Mouse (Mus musculus): Measurements from ENCODE around the gene Rbm4b. TPM values are rescaled to one million over a fixed set of nuclear protein-coding genes. Genes with fewer than 3 reads are reported as not detected.
A peak's percentile ranks its signal among the peaks of the same experiment; 100 is the strongest.

The Rbm4b gene
- 17.6 and 18.3 TPM in 2 replicates for polyA plus RNA-seq (2015; fragmentation: Nextera tagmentation; extraction: Ambion mirVana)

DNA sequence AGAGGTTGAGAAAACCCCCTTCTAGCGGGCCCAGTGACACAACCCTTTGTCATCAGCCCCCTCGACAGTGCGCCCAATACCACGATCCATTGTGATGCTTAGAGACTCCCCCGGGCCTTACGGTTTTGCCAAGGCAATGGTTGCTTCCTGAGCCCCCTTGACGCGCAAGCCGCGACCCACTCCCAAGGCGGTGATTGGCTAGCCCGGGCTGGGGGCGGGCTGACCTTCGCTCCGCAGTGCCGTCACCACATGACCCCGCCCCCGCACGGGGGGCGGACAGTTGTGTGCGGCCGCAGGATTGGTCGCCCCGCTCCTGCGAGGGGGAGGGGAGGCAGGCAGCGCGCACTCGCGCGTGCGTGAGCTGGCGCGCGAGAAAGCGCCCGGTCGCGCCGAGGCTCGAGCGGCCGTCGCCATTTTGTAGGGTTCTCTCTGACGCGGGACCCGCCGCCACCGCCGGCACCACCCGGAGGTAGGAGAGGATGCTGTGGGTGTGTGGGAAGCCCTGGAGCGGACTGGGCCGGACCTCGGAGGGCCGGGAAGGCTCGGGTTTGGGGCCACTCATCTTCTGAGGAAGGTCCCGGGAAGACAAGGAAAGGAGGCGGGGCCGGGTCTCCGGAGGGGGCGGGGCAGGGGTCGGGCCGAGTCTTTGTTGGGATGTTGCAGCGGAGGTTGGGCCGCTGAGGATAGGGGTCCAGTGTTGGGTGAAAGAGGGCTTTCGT, at the start of gene Rbm4b:
Rbm4b (plus strand) TSS at position 305 of the 719 bp plus-strand sequence.
- Histone ChIP-seq H3K9ac (ENCODE audit: low read depth, low read length) (peak within 1 kb of the TSS; percentile 77), H3K9me3 (replicated peaks; ENCODE audit: control insufficient read depth, low read length) (no peaks in the 10 kb centered on the region), H3K4me3 (ENCODE audit: low read depth, low read length) (peak within 1 kb of the TSS; percentile 78), H3K36me3 (ENCODE audit: control insufficient read depth, insufficient read depth) (peaks cover 2% of the 10 kb centered on the region; the same call in 1 of the 2 replicates), H3K27ac (ENCODE audit: low read length) (peak within 1 kb of the TSS; percentile 89), H3K4me2 (ENCODE audit: low read depth, low read length) (peak within 1 kb of the TSS; percentile 91), H3K27me3 (ENCODE audit: control insufficient read depth, insufficient read depth, low read depth, low read length) (no peaks in the 10 kb centered on the region), H3K4me1 (ENCODE audit: control insufficient read depth, low read depth, low read length) (peaks cover 19% of the 10 kb centered on the region)
- ATAC-seq (ENCODE audit: low read depth) = peak; percentile 97
- WGBS (ENCODE audit: insufficient replicate concordance) = under 1% methylated on average over 65 of the region's 65 CpGs

DNA sequence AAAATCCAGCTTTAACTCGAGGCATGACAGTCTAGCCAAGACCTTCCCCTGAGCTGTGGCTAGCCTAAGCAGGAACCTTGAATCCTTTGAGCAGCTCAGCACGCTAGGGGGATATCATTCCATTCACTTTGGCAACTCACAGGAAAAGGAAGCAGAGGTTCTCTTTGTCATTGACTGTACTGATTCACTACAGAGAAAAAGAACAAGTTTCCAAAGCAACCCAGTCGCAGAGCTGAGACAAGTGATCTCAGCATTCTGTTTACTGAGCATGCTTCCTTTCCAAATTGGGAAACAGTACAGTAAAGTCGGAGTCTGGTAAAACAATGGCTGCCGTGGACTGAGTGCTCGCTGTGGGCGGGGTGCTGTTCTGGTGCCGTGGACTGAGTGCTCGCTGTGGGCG, 47.5 kb upstream of the Rbm4b start:
- Histone ChIP-seq H3K27me3 (ENCODE audit: control insufficient read depth, insufficient read depth, low read depth, low read length) (peaks cover 38% of the 10 kb centered on the region), H3K27ac (ENCODE audit: low read length) (no peak overlapping the region), H3K4me1 (ENCODE audit: control insufficient read depth, low read depth, low read length) (no peaks in the 10 kb centered on the region), H3K9me3 (replicated peaks; ENCODE audit: control insufficient read depth, low read length) (no peaks in the 10 kb centered on the region), H3K9ac (ENCODE audit: low read depth, low read length) (no peak overlapping the region), H3K36me3 (ENCODE audit: control insufficient read depth, insufficient read depth) (no peaks in the 10 kb centered on the region), H3K4me2 (ENCODE audit: low read depth, low read length) (no peak overlapping the region), H3K4me3 (ENCODE audit: low read depth, low read length) (no peak overlapping the region)
- 45% methylated on average over 10 of the region's 10 CpGs for WGBS (ENCODE audit: insufficient replicate concordance)
- ATAC-seq (ENCODE audit: low read depth) = no peak

DNA sequence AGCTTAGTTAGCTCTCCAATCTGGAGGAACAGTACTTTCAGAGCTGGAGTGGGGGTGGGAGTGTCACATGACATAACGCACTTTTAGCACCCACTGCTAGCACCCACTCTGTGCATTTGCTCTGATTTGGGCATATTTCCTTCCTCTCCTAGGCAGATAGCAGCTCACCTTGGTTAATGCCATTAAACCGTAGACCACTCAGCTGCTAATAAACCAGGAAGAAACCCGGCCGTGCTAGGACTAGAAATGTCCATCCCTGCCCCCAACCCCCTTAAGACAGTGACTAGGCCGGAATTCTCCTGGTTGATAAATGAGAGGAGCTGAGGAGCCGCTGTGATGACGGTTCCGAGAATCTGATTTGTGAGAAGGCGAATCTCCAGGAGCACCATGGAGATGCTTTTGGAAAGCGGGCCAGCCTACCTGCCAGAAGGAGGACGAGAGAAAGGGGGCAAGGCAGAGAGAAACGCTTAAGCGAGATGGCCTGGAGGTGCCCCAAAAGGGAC, 45.1 kb upstream of the Rbm4b start, which contains the start of gene Sptbn2:
Sptbn2 (plus strand) TSS at position 70 of the 503 bp plus-strand sequence.
- H3K4me1 ChIP-seq (ENCODE audit: control insufficient read depth, low read depth, low read length) = no peaks in the 10 kb centered on the region
- peaks cover 44% of the 10 kb centered on the region for H3K27me3 ChIP-seq (ENCODE audit: control insufficient read depth, insufficient read depth, low read depth, low read length)
- H3K4me3 ChIP-seq (ENCODE audit: low read depth, low read length) = peak within 1 kb of the TSS; percentile 37
- 17% methylated on average over 13 of the region's 13 CpGs for WGBS (ENCODE audit: insufficient replicate concordance)
- peak within 1 kb of the TSS; percentile 55; the same call in 1 of the 2 replicates for H3K4me2 ChIP-seq (ENCODE audit: low read depth, low read length)
- no peak for ATAC-seq (ENCODE audit: low read depth)
- H3K9ac ChIP-seq (ENCODE audit: low read depth, low read length) = no peak within 1 kb of the TSS
- no peaks in the 10 kb centered on the region for H3K9me3 ChIP-seq (replicated peaks; ENCODE audit: control insufficient read depth, low read length)
- H3K27ac ChIP-seq (ENCODE audit: low read length) = no peak within 1 kb of the TSS
- H3K36me3 ChIP-seq (ENCODE audit: control insufficient read depth, insufficient read depth) = no peaks in the 10 kb centered on the region

DNA sequence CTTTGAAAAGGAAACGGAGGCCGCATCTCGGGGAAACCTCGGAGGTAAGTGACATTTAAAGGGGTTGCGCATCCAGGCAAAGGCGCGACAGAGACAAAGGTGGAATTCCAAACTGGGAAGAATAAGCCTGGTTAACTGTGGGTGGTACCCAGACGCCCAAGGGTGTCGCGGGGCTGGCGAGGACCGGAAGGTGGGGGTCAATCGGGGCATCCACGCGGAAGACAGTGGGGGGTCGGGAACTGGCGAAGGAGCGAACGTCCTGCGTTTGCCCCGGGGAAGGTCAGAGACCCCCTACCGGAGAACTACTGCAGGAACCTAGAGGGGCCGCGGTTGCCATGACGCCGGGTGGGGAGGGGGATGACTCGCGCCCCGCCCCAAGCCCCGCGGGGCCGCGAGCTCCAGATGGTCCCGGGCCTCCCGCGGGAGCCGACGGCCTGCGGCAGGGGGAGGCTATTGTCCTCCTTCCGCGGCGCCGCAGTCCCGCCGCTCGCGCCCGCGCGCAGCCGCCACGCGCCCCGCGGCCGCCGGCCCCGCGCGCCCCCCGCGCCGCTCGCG, 44.6 kb upstream of the Rbm4b start:
- no peak for ATAC-seq (ENCODE audit: low read depth)
- H3K9me3 ChIP-seq (replicated peaks; ENCODE audit: control insufficient read depth, low read length) = no peaks in the 10 kb centered on the region
- no peaks in the 10 kb centered on the region for H3K36me3 ChIP-seq (ENCODE audit: control insufficient read depth, insufficient read depth)
- H3K27ac ChIP-seq (ENCODE audit: low read length) = no peak overlapping the region
- WGBS (ENCODE audit: insufficient replicate concordance) = 3% methylated on average over 38 of the region's 65 CpGs
- no peak overlapping the region for H3K9ac ChIP-seq (ENCODE audit: low read depth, low read length)
- H3K4me3 ChIP-seq (ENCODE audit: low read depth, low read length) = peak overlapping the region; percentile 37
- H3K27me3 ChIP-seq (ENCODE audit: control insufficient read depth, insufficient read depth, low read depth, low read length) = peaks cover 44% of the 10 kb centered on the region
- peak overlapping the region; percentile 55; the same call in 1 of the 2 replicates for H3K4me2 ChIP-seq (ENCODE audit: low read depth, low read length)
- H3K4me1 ChIP-seq (ENCODE audit: control insufficient read depth, low read depth, low read length) = no peaks in the 10 kb centered on the region

DNA sequence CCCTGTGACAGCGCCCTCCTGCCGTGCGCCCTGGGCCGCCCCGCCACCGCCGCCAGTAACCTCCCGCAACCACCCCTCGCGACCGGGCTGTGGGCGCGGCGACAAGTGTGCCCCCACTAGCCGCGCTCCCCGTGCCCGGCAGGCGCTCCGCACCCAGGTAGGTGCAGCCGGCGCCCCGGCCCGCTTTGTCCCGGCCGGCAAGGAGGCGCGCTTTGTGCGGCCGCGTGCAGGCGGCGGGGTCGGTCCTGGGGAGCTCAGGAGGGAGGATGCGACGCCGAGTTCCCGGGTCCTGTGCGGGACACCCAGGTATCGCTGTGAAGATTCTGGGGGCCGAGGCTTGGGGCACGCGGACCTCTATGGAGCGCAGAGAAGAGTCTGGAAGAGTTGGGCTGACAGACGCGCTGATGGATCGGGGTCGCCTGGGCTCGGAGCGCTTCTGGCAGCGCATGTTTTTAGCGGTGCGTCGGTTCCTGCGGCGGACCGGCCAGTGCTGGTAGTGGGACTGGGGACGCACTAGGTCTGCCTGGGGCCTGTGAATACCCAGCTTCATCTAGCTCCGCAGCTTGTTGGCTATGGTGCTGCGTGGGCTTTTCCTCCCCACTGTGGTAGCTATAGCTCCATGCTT, 44.0 kb upstream of the Rbm4b start:
- peaks cover 44% of the 10 kb centered on the region for H3K27me3 ChIP-seq (ENCODE audit: control insufficient read depth, insufficient read depth, low read depth, low read length)
- peak overlapping the region; percentile 37 for H3K4me3 ChIP-seq (ENCODE audit: low read depth, low read length)
- no peak for ATAC-seq (ENCODE audit: low read depth)
- H3K27ac ChIP-seq (ENCODE audit: low read length) = no peak overlapping the region
- WGBS (ENCODE audit: insufficient replicate concordance) = 2% methylated on average over 55 of the region's 60 CpGs
- H3K9me3 ChIP-seq (replicated peaks; ENCODE audit: control insufficient read depth, low read length) = no peaks in the 10 kb centered on the region
- no peaks in the 10 kb centered on the region for H3K4me1 ChIP-seq (ENCODE audit: control insufficient read depth, low read depth, low read length)
- no peaks in the 10 kb centered on the region for H3K36me3 ChIP-seq (ENCODE audit: control insufficient read depth, insufficient read depth)
- H3K9ac ChIP-seq (ENCODE audit: low read depth, low read length) = no peak overlapping the region
- peak overlapping the region; percentile 55 for H3K4me2 ChIP-seq (ENCODE audit: low read depth, low read length)

DNA sequence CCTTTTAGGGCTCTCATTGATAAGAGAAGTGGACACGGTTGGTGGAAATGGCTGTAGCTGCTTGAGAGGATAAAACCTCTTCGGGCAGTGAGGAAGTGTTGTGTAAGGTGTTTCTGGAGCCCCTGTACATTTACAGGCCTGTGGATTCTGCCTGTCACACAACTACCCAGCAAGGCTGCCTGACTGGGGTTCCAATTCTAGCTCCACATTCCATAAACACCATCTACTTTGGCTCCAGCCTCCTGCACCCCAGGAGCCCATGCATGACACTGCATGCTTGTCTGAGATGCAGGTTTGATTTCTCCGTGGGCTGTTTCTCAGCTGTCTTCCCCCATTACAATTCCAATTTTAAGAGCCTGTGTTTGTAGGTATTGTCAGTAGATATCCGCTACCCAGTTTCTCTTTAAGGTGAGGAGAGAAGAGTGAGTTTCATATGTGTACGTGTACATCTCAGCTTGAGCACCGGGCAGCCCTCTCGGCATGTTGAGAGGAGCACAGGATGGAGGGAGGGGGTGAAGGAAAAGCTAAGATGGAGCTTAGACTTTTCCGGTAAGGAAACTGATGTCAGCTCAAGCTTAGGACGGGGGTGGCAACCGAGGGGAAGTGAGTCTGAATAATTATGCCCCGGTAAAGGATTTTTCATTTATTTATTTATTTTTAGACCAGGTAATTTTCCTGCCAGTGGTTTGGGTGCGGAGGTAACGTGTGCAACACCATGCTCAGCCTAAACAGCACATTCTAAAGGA, 43.3 kb upstream of the Rbm4b start:
- 25% methylated on average over 13 of the region's 13 CpGs for WGBS (ENCODE audit: insufficient replicate concordance)
- Histone ChIP-seq H3K4me1 (ENCODE audit: control insufficient read depth, low read depth, low read length) (no peaks in the 10 kb centered on the region), H3K4me3 (ENCODE audit: low read depth, low read length) (no peak overlapping the region), H3K4me2 (ENCODE audit: low read depth, low read length) (no peak overlapping the region), H3K27ac (ENCODE audit: low read length) (no peak overlapping the region), H3K9ac (ENCODE audit: low read depth, low read length) (no peak overlapping the region), H3K27me3 (ENCODE audit: control insufficient read depth, insufficient read depth, low read depth, low read length) (peaks cover 44% of the 10 kb centered on the region), H3K36me3 (ENCODE audit: control insufficient read depth, insufficient read depth) (no peaks in the 10 kb centered on the region), H3K9me3 (replicated peaks; ENCODE audit: control insufficient read depth, low read length) (no peaks in the 10 kb centered on the region)
- ATAC-seq (ENCODE audit: low read depth) = no peak

DNA sequence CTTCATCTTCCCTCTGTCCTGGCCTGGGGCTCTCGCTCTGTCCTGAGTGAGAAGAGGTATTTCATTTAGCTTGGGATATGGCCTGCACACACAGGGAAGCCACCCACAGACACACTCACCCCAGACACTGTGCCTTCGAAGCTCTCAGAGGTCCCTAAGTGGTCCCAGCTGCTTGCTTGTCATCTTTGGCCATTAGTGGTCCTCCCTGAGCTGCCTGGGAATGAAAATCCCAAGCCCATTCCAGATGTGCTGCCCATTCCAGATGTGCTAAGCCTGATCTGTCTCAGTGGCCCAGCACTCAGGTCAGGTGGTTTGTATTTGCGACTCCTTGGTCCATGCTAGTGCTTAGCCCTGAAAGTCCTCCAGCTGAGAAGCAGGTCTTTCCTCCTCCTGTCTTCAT, 42.4 kb upstream of the Rbm4b start:
- Histone ChIP-seq H3K4me1 (ENCODE audit: control insufficient read depth, low read depth, low read length) (no peaks in the 10 kb centered on the region), H3K27me3 (ENCODE audit: control insufficient read depth, insufficient read depth, low read depth, low read length) (peaks cover 44% of the 10 kb centered on the region)

DNA sequence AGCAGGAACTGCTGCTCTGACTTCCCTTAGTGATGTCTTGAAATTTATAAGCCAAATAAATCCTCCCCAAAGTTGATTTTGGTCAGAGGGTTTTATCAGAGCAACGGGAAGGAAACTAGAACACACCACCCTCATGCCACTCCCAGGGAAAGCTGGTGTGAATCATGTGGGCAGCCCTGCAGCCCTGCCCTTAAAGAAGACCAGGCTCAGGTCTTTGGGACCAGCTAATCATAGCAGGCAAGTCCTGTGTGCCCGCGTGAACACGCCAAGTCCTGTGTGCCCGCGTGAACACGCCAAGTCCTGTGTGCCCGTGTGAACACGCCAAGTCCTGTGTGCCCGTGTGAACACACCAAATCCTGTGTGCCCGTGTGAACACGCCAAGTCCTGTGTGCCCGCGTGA, 39.5 kb upstream of the Rbm4b start:
- Histone ChIP-seq H3K27ac (ENCODE audit: low read length) (no peak overlapping the region), H3K4me1 (ENCODE audit: control insufficient read depth, low read depth, low read length) (no peaks in the 10 kb centered on the region), H3K4me3 (ENCODE audit: low read depth, low read length) (no peak overlapping the region), H3K9ac (ENCODE audit: low read depth, low read length) (no peak overlapping the region), H3K27me3 (ENCODE audit: control insufficient read depth, insufficient read depth, low read depth, low read length) (peaks cover 24% of the 10 kb centered on the region), H3K36me3 (ENCODE audit: control insufficient read depth, insufficient read depth) (no peaks in the 10 kb centered on the region), H3K4me2 (ENCODE audit: low read depth, low read length) (no peak overlapping the region), H3K9me3 (replicated peaks; ENCODE audit: control insufficient read depth, low read length) (no peaks in the 10 kb centered on the region)
- no peak for ATAC-seq (ENCODE audit: low read depth)
- WGBS (ENCODE audit: insufficient replicate concordance) = 77% methylated on average over 14 of the region's 14 CpGs

More for the DNA sequence above, 42.4 kb upstream of the Rbm4b start:
- H3K27ac ChIP-seq (ENCODE audit: low read length) = no peak overlapping the region
- no peak overlapping the region for H3K9ac ChIP-seq (ENCODE audit: low read depth, low read length)
- H3K4me3 ChIP-seq (ENCODE audit: low read depth, low read length) = no peak overlapping the region
- 50% methylated on average over 3 of the region's 3 CpGs for WGBS (ENCODE audit: insufficient replicate concordance)
- H3K9me3 ChIP-seq (replicated peaks; ENCODE audit: control insufficient read depth, low read length) = no peaks in the 10 kb centered on the region
- H3K36me3 ChIP-seq (ENCODE audit: control insufficient read depth, insufficient read depth) = no peaks in the 10 kb centered on the region
- no peak for ATAC-seq (ENCODE audit: low read depth)
- no peak overlapping the region for H3K4me2 ChIP-seq (ENCODE audit: low read depth, low read length)
